Mouse (Mus musculus): ENCODE data around the gene Dirc2.

Gene Dirc2

GRCm38 (mm10) chr16:35775835-35776234, 6.7 kb upstream of the Dirc2 start:
- DNase-seq (ENCODE audit: low read depth, low spot score) = no peak

GRCm38 (mm10) chr16:35772598-35772997, 3.4 kb upstream of the Dirc2 start:
- peak; percentile 12 for DNase-seq (ENCODE audit: low read depth, low spot score)

- peak; percentile 21 for DNase-seq (ENCODE audit: low read depth, low spot score)
Measured at GRCm38 (mm10) chr16:35771606-35772005, 2.5 kb upstream of the Dirc2 start.

GRCm38 (mm10) chr16:35771141-35771540, 2.0 kb upstream of the Dirc2 start:
- no peak for DNase-seq (ENCODE audit: low read depth, low spot score)

GRCm38 (mm10) chr16:35769878-35770657, 912 bp upstream of the Dirc2 start, which contains the start of gene Hspbap1:
Gene Hspbap1, plus strand, starts transcription at chr16:35770375.
- DNase-seq (ENCODE audit: low read depth, low spot score) = peak; percentile 92

GRCm38 (mm10) chr16:35768469-35768784, 729 bp downstream of the Dirc2 start:
- DNase-seq (ENCODE audit: low read depth, low spot score) = peak; percentile 36

GRCm38 (mm10) chr16:35766366-35766765, 2.8 kb downstream of the Dirc2 start:
- DNase-seq (ENCODE audit: low read depth, low spot score) = no peak

- DNase-seq (ENCODE audit: low read depth, low spot score) = no peak
Measured at GRCm38 (mm10) chr16:35765449-35765848, 3.7 kb downstream of the Dirc2 start.

- DNase-seq (ENCODE audit: low read depth, low spot score) = no peak
Measured at GRCm38 (mm10) chr16:35764941-35765340, 4.2 kb downstream of the Dirc2 start.

- DNase-seq (ENCODE audit: low read depth, low spot score) = no peak
Measured at GRCm38 (mm10) chr16:35763590-35764296, 5.4 kb downstream of the Dirc2 start.

- DNase-seq (ENCODE audit: low read depth, low spot score) = no peak
Measured at GRCm38 (mm10) chr16:35759401-35759800, 9.8 kb downstream of the Dirc2 start.

GRCm38 (mm10) chr16:35756697-35757096, 12.5 kb downstream of the Dirc2 start:
- no peak for DNase-seq (ENCODE audit: low read depth, low spot score)

GRCm38 (mm10) chr16:35755502-35756334, 13.4 kb downstream of the Dirc2 start:
- no peak for DNase-seq (ENCODE audit: low read depth, low spot score)

GRCm38 (mm10) chr16:35753926-35754325, 15.2 kb downstream of the Dirc2 start:
- DNase-seq (ENCODE audit: low read depth, low spot score) = no peak

- DNase-seq (ENCODE audit: low read depth, low spot score) = no peak
Measured at GRCm38 (mm10) chr16:35751841-35752240, 17.3 kb downstream of the Dirc2 start.

GRCm38 (mm10) chr16:35749385-35749784, 19.8 kb downstream of the Dirc2 start:
- DNase-seq (ENCODE audit: low read depth, low spot score) = no peak

- no peak for DNase-seq (ENCODE audit: low read depth, low spot score)
Measured at GRCm38 (mm10) chr16:35748237-35748603, 20.9 kb downstream of the Dirc2 start.

- no peak for DNase-seq (ENCODE audit: low read depth, low spot score)
Measured at GRCm38 (mm10) chr16:35747417-35748236, 21.5 kb downstream of the Dirc2 start.

- peak; percentile 53 for DNase-seq (ENCODE audit: low read depth, low spot score)
Measured at GRCm38 (mm10) chr16:35742251-35742937, 26.8 kb downstream of the Dirc2 start.

GRCm38 (mm10) chr16:35741621-35742020, 27.5 kb downstream of the Dirc2 start:
- no peak for DNase-seq (ENCODE audit: low read depth, low spot score)

- no peak for DNase-seq (ENCODE audit: low read depth, low spot score)
Measured at GRCm38 (mm10) chr16:35740943-35741342, 28.2 kb downstream of the Dirc2 start.

Measured in 3T3-L1 (cell line).